Mouse (Mus musculus) brown adipose tissue, adult 24 weeks (tissue): ENCODE measurements around the gene Gdnf. TPM values are rescaled to one million over a fixed set of nuclear protein-coding genes. Genes with fewer than 3 reads are reported as not detected.

ENCODE experiments used
- H3K27ac ChIP-seq: fragments of 200-500 bp; replicated peaks from 2 replicates; pipeline ENCODE4 v1.5.1; 2012; ENCODE audit warnings: low read depth, mild to moderate bottlenecking, low read length
- H3K4me1 ChIP-seq: fragments of 200-500 bp; 2 replicates; pipeline ENCODE4 v1.6.1; 2012; ENCODE audit warnings: low read length, mixed read lengths; ENCODE audit not compliant: control insufficient read depth, insufficient read depth, insufficient read length
- H3K4me3 ChIP-seq: fragments of 200-500 bp; 2 replicates; pipeline ENCODE4 v1.5.1; 2012; ENCODE audit warnings: low read depth, mild to moderate bottlenecking, low read length, moderate library complexity; ENCODE audit not compliant: insufficient read depth
- polyA plus RNA-seq: library from polyadenylated mRNA; stranded (reverse); fragments of >200 nt; gene quantifications from 2 replicates; pipeline ENCODE4 v1.2.4, GENCODE M21; 2012; ENCODE audit not compliant: missing spikeins, insufficient read depth, insufficient read length

The Gdnf gene
- polyA plus RNA-seq, 1 experiment = not detected

DNA sequence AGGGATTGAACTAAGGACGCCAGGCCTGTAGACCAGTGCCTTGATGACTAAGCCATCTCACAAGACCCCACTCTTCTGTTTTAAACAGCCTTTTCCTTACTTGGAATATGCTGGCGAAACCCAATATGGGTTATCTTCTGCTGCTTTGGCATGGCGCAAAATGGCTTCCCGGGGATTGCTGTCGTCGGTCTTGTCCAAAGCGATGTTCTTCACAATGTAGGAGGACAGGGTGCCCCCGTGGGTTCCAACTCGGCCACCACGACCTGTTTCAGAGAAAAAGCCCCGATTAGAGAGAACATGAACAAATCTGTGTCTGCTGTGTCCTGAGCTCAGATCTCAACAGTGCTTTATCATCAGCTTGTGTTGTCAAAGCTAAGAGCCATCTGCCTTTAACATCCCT is 73.5 kb downstream of the Gdnf start:
- Histone ChIP-seq H3K4me1 (no peaks in the 10 kb centered on the region), H3K4me3 (no peak overlapping the region), H3K27ac (no peak overlapping the region)

DNA sequence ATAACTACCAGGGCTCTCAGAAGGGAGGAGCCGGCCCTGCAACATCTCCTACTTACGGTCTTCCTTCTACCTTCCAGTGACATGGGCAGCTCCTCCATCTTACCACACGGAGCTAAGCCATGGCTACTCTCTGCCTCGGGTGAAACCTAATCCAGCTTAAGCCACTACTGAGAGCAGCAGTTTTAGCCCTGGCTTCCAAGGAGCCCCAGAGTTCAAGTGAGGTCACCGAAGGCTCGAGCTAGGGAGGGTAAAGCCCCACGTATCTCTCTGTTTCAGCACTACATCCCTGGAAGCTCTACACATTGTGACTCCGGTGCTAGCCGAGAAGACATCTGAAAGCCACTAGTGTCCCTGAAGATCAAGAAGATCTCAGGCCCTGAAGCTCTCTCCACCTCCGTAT is 74.5 kb downstream of the Gdnf start:
- H3K4me3 ChIP-seq = no peak overlapping the region
- H3K27ac ChIP-seq = no peak overlapping the region
- H3K4me1 ChIP-seq = no peaks in the 10 kb centered on the region

DNA sequence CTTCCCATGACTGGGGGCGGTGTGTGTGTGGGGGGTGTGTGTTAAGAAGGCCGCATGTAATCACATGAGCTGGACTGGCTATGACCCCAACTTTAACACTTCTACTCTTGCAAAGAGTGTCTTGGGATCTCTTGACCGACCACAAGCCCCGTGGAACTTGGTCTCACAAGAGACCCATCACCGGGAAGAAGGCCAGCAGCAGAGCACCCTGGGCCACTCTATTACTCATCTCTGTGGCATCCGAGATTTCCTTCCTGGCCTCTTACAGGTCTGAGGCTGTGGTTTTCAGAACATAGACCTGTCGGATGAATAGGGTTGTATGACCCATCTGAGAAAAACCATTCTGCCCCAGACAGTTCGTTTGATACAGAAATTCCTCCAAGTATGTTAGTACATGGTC is 75.9 kb downstream of the Gdnf start:
- Histone ChIP-seq H3K27ac (no peak overlapping the region), H3K4me1 (no peaks in the 10 kb centered on the region), H3K4me3 (no peak overlapping the region)
